Mouse (Mus musculus): ENCODE measurements around the gene Dop1a.

Gene Dop1a

DNA sequence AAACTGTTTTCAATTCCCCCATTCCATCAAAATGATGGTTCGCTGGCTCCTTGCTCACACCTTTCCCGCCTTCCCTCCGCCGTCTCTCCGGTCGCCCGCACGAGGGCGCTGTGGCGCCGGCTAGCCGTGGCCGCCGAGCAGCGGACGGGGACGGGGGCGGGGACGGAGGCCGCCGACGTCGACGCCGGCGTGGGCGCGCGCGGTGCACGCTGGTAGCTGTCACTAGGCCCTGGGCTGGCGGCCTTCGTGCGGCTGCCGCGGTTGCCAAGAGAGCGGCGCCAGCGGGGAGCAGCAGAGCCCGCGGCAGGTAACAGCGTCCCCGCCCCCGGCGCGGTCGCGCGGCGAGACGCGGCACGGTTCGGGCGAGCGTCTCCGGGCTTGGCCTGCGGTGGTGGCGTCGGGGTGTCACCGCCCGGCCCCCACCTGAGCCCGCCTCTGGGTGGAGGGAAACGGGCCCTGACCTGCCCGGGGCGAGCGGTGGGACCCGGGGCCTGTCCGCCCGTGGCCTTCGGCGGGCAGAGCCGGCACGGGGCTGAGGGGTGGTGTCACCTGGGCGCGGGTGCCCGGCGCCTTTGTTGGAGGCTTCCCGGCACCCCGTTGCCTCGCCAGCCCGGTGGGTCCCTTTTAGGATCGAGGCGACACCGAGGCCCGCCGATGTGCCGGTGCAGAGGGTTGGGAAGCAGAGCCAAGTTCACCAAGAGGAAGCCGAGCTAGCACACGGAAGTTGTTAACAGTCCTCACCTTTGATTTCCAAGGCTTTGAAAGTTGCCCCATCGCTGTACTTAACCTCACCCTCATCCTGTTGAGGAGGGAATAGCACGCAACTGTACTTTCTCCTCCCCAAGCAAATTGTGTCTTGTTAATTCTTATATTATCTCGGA, at the start of gene Dop1a:
Dop1a (plus strand) TSS at position 165 of the 881 bp plus-strand sequence.
- DNase-seq = peak; percentile 96

DNA sequence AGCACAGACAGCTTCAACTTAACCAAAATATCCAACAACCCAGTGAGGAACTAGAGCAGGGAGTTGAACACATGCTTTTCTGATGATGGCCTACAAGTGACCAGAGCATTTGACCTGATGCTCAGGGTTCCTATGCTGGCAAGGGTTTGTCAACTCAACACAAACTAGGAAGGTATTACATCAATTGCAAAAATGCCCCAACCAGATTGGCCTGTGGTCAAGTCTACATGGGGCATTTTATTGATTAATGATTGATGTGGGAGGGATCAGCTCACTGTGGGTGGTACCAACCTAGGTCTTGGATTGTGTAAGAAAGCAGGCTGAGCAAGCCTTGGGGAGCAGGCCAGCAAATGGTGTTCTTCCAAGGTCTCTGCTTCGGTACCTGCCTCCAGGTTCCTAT, 49.0 kb upstream of the Dop1a start:
- no peak for DNase-seq

DNA sequence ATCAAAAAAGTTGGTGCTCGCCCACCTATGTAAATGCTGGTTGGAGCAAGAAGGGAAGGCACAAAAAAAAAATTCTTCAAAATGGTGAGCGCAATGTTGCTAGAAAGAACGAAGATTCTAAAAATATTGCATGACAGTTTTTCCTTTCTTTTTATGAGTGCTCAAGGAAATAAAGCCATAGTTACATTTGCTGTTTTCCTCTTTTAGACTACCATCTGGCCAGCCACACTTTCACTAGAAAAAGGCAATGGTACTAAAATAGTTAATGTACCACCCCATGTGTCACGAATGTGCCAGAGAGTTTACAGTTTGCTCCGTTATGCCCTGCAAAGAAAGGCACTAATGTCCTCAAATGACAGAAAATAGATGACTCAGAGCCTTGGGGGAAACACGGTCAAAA, 47.6 kb upstream of the Dop1a start:
- DNase-seq = no peak

DNA sequence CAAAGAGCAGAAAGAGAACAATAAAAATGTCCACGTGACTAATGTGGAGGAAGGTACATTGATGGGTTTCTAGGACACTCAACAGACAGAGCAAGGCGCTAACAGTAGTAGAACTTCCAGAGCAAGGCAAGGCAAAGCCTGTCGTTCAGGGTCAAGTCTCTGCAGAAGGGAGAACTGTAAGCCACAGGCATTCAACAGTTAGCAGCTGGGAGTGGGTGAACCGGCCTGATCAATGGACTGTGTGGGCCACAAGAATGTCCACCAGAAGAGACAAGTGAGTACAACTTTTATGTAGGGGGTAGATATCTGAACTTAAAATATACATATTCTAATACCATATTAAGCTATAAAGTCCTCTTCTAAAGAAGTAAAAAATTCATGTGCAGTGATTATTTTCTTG, 43.6 kb upstream of the Dop1a start:
- DNase-seq = no peak

DNA sequence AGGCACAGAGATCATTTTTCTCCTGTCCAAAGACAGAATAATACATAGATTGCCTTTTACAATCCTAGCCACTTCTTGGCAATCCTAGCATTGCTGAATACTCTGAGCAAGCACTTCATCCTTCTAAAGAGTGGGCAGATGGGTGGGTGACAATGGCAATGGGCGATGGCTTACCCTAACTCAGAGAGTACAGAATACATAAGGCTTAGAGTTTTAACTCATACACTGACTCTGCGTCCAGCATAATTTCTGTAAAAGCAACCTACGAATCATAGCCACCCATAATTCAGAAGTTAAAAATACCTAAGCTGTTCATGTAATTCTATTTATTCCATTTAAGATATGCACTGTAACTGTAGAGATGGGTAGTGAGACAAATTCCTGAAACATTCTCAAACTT, 31.4 kb upstream of the Dop1a start:
- DNase-seq = no peak

DNA sequence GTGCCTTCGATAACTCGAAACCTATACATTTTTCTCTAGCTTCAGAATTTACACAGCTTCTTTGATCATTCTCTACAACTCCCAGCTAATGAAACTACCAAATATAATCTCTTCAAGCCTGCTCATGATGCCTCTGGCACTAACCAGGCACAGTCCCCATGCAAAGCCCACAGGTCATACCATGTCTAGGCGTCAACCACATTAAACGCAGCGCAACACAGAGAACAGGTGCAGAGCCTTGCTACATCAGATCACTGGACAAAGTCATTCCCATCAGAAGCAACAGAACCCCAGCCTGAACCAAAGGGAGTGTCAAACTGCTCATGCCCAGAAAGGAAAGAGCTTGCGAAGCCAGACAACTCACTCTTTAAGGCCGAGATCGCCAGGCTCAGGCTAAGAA, 30.3 kb upstream of the Dop1a start:
- DNase-seq = no peak

DNA sequence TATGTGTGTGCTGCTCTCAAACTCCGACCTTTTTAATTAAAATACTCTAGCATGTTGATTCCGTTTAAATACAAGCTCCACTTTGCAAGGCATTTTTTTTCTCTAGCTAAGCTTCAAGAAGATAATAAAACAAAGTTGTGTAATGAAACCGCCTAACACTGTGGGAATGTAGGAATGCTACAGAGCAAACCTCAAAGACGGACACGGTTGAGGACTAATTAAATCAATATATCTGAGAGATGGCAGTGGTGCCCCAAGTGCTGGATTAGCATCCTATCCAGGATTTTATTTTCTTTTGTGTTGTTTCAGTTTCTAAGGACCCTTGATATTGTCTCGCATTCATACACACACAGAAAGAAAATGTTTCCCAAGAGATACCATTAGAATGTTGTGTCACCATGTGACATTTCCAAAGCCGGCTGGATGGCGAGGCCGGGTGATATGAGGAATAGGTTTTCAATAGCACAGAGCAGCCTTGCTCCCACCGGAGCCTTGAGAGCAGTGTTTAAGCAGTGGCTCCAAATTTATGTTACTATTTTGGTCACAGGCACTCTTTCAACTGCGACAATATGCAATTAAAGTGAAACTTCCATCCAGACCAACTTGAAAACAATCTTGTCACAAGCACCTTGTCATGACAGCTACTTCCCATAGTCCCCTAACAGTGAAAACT, 28.5 kb upstream of the Dop1a start:
- no peak for DNase-seq

DNA sequence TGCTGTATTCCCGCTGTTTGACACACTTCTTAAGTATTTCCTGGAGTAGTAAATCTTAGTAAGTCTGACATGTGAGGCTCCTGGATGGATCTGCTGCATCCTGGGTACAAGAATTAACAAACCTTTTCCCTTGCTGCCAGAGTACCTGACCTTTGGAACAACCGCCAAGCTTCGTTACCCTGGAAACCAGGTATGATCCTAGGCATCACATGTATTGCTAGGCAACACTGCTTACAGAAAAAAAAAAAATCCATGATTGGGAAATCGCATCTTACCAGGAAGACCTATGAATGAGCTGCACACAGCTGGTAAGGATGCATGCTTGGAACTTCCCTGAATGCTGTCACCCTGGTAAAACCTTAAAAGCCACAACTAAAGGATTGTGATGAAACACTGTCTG, 24.7 kb upstream of the Dop1a start:
- DNase-seq = no peak

DNA sequence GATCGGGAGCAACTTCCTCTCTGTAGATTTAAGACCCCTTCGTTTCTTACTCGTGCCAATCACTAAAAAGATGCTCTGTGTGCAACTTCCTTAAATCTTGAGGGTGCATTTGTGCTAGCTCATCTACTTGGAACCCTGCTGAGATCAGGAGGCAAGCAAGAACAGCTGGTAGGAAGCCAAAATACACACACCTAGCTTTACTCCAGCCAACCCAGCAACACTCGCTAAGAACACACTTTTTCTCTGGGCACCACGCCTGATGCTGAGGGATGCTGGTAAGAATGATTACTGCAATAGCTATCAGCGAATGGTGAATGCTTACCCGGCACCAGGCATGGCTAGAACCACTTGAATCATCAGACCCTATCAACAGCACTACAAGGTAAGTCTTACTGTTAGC, 20.1 kb upstream of the Dop1a start:
- DNase-seq = no peak

DNA sequence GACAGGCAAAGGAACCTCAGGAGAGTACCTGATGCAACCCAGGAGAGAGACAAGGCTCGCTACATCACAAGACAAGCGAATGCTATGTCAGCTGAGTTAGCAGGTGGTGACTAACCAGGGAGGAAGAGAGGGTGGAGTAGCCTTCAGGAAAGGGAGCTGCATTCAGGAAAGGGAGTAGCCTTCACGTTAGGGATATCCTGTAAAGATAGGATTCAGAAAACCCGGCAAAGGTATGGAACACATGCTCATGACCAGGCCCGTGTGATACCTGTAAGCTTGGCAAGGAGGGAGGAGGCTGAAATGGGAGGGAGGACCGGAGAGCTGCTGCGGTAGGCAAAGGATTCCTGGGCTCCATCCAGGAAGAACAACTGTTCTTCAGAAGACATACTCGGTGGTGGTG, 19.5 kb upstream of the Dop1a start:
- DNase-seq = no peak

DNA sequence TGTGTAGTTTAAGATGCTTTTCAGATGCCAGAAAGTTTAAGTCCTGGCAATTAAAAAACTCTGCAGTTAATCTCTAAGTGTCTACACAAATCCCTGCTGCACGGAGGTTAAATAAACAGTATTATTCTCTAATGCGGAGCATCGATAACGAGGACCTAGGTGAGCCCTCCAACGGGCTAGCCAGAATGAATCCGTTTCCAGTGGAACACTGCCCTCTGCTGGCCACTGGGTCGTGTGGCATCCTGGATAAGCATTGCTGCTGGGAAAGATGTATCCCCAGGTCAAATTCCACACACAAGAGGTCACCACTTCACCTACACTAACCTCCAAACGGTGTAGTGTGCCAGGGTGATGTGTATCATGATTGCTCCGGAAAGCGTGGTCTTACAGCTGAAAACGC, 17.4 kb upstream of the Dop1a start:
- peak; percentile 86 for DNase-seq

DNA sequence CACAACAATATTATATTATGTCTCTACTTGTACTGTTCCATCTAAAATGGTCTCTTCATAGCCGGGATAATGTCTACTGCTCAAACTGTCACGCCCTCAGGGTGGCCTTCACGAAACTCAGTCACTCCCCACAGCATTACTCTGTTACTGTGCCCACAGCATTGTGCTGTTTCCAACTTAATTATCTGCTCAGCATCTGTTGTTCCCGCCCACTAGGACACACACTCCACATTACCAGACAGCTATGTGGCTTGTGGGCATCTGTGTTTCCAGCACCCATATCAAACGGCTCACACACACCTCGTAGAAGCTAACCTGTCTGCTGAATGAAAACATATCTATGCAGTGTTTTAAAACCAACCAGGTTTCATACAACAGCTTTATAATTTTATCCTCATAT, 15.9 kb upstream of the Dop1a start:
- no peak for DNase-seq

DNA sequence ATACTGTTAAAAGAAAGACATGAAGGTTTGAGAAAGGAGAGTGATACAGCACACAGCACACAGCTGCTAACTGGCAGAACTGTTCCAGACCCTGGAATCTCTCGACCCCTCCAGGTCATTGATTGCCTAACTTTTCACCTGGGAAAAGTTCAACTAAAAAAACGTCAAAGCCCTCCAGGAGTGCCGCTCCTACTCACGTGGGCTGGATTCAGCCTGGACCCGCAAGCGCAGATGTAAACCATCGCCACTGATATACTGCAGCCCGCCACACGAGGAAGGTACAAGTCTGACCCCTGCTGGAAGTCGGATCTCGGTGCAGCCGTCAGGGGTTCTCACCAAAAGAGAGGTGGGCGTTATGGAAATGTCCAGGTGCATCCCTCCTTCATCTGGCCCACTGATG, 15.3 kb upstream of the Dop1a start:
- peak; percentile 75 for DNase-seq

DNA sequence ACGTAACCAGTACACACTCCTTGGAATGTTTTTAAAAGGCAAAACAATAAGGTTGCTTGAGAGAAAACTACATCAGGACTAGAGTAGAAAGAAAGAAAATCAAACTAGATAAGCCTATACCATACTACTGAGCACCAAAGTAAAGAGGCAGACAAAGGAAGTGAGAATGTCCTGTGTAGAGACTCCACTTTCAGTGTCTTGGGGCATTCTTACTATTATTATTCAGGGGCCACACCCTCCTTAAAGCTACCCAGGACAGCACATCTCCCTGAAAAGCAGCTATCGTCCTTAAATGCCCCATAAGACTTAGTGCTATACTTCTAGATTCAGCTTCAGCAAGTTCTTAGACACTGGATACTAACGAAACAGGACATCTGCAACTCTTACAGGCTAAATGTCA, 13.3 kb upstream of the Dop1a start:
- no peak for DNase-seq

DNA sequence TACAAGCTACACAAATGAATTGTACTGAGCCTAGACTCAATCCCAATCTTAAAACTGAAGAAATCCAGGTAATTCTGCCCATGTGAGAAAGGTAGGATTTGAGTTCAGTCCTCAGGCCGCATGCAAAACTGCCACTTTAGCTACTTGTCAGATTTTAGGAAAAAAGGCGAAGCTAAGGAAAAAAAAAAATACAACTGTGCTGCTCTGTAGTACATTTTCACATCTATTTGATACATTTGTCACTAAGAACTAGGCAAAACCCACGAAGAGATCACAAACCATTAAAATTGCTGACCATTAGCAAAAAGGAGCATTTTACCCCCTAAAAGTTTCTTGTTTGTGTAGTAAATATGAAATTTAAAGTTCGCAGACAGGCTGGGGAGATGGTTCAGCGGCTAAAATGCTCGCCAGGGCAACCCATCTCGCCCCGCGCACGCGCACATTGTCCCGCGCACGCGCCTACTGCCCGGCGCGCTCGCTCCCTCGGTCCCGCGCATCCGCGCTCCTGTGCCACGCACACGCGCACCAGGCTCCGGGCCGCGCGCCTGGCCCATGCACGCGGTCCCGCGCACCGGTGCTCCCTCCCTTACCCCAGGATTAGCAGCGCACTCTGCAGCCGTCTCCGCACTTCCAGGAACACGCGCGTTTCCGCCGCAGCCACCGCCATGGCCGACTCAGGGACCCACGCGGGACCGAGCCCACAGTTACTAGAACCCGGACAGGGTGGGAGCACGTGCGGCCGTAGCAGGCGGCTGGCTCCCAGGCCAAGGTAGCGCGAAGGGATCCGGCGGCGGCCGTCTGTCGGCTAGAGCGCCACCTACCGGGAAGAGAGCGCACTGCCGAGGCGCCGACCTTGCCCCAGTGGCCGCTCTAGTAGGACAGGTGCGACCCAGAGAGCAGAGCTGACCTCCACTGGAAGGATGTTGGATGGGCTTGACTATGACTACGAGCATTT, 2.5 kb upstream of the Dop1a start, which contains the start of gene Ube2cbp:
Ube2cbp (minus strand) TSS at position 800 of the 955 bp plus-strand sequence.
- peak; percentile 93 for DNase-seq

DNA sequence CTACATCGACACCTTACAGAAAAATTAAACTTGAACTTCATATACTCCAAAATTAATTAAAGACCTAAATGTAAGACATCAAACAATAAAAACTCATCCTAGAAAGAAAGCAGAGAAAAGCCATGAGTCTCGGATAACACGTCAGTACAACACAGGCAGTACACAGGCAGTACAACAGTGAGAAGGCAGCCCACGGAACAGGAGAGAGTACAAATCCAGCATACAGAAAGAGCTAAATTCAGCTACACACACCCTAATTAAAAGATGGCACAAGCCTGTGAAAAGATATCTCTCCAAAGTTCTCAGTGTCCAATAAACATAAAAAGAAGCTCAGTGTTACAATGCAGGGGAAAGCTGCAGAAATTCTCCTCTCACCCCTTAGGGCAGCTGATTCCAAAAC, 9.0 kb downstream of the Dop1a start:
- DNase-seq = no peak

DNA sequence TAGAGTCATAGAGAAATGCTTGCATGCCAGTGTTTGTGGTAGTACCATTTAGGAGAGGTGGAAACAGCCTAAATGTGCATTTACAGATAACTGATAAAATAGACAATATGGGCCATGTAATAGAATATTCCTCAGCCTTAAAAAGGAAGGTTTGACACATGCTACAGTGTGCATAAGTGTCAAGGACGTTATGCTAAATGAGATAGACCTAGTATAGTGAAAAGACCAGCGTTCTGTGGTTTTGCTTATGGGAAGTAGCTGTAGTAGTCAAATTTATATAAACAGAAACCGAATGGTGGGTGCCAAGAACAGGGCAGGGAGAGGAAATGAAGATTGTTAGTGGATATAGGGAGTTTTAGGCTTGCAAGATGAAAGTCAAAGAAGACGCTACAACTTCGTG, 9.8 kb downstream of the Dop1a start:
- no peak for DNase-seq

DNA sequence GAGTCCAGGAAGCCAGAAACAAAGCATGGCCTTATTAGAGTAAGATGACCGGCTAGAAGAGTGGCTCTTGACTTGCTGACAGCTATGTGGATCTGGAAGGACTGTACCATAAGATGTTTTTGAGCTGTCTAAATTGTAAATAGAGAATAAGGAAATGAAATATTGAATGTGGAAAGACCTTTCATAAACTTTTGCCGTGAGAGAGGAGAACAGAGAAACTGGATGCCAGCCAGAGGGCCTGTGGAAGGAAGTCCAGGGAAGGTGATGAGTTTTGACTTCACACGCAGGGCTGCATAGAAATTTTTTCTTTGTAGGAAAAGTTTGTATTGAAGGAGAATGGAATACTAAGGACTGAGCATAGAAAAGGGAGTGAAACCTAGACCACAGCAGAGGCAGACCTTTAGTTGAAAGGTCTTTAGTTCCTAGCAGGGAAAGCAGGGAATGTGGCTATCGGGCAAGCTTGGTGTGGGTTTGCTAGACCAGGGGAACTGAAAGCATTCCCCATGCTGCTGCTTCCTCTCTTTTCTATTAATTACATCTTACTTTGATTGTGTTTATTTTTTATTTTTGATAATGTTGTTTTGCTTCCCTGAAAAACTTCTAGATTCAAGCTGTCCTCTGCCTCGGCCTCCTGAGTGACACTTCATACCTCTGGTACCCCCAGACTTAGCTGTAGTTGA, 11.6 kb downstream of the Dop1a start:
- DNase-seq = no peak

DNA sequence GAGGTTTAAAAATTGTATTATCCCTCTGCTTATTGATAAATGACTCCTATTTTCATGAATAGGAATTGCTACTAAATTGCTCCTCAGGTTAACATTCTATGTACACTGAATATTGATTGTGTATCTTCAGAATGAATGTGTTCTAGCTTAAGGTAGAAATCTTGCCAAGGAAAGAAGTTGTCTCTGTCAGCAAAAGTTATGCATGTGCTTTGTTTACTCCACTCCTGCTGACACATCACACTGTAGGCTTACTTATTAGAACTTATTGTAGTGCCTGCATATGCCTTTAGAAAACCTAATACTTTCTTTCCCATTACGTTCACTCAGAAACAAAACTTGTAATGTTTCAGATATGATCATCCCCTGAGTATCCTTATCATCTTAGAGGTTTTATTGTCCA, 15.3 kb downstream of the Dop1a start:
- DNase-seq = no peak

DNA sequence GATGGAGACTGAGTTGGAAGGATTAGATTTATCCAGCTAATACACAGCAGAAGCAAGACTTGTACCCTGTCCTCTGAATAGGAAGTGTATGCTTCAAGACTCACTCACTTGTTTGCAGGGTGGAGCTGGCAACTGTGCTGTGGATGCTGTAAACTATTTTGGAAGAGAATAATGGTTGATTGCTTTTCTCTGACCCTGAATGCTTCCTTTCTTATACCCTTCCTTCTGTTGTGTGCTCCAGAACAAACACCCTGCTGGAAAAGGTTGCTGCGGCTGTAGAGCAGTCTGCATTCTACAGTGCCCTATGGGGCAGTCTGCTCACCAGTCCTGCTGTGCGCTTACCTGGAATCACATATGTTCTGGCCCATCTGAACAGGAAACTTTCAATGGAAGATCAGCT, 24.8 kb downstream of the Dop1a start:
- DNase-seq = no peak

DNA sequence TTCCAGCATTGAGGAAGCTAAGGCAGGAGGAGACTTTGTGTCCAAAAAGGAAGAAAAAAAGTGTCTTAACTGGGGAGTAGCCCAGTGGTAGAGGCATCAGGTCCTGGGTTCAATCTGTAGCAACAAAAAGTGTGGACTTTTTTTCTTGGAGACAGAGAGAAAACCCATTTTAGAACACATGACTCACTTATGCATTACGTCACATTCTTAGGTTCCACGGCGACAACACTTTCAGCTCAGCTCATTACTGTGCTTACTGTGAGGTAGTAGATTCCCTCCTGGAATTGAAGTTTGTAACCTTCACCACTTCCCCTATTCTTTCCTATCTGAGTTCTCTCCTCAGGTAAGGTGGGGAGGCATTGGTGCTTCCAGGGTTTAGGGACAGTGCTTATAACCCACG, 29.3 kb downstream of the Dop1a start:
- no peak for DNase-seq

DNA sequence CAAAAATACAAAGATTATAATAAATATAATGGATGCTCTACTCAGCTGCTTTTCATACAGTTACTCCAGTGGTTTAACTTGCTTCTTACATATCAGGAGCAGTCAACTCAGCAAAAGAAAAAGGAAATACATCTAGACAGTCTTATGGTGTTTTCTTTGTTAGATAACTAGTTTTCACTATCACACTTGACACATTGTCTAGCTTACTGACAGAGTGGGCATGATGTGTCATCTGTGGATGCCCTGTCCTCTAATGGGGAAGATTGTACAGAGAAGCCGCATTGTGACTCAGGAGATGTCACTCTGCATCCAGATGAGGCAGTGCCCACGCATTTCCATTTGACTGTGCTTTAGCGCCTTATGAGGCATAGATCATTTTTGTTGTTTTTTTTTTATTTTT, 32.1 kb downstream of the Dop1a start:
- DNase-seq = no peak

DNA sequence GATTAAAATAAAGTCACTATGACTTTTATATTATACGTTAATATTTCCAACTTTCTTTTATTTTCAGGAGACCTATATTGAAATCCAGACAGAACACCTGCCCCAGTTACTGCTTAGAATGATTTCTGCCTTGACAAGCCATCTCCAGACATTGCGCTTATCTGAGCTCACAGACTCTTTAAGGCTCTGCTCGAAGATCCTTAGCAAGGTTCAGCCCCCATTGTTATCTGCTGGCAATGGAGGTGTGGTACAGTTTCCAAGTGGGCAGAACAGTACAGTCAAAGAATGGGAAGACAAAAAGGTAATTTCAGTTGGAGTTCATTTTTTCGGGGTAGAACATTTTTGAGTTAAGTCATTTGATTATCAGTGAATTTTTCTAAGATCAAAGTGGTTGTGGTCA, 40.5 kb downstream of the Dop1a start:
- DNase-seq = no peak

All from thymus, postnatal 4 days (tissue).